Mouse (Mus musculus) kidney, embryonic 15.5 days (tissue): Measurements from ENCODE around the gene 1190005I06Rik. TPM values are rescaled to one million over a fixed set of nuclear protein-coding genes. Genes with fewer than 3 reads are reported as not detected.

Experiments used
- ATAC-seq: fragments of 200-750 bp; cut with Nextera tagmentation; replicated peaks from 2 replicates; pipeline ENCODE4 v1.8.0; 2017; ENCODE audit warnings: moderate TSS enrichment; ENCODE audit not compliant: low FRiP score
- H3K27ac ChIP-seq: fragments of 300-500 bp; sonication (generic); 2 replicates; pipeline ENCODE4 v1.5.1; 2015; ENCODE audit warnings: mild to moderate bottlenecking, inconsistent platforms
- H3K27me3 ChIP-seq: fragments of 300-500 bp; sonication (generic); 2 replicates; pipeline ENCODE4 v1.6.1; 2015; ENCODE audit warnings: inconsistent platforms
- H3K36me3 ChIP-seq: fragments of 300-500 bp; sonication (generic); 2 replicates; pipeline ENCODE4 v1.6.1; 2015; ENCODE audit warnings: inconsistent platforms
- H3K4me1 ChIP-seq: fragments of 300-500 bp; sonication (generic); 2 replicates; pipeline ENCODE4 v1.6.1; 2015; ENCODE audit warnings: inconsistent platforms
- H3K4me2 ChIP-seq: fragments of 300-500 bp; sonication (generic); 2 replicates; pipeline ENCODE4 v1.6.1; 2015; ENCODE audit warnings: moderate library complexity, mild to moderate bottlenecking, inconsistent platforms
- H3K4me3 ChIP-seq: fragments of 300-500 bp; sonication (generic); replicated peaks from 2 replicates; pipeline ENCODE4 v1.5.1; 2015; ENCODE audit warnings: mild to moderate bottlenecking, inconsistent platforms
- H3K9ac ChIP-seq: fragments of 300-500 bp; sonication (generic); 2 replicates; pipeline ENCODE4 v1.6.1; 2015; ENCODE audit warnings: mild to moderate bottlenecking, inconsistent platforms
- H3K9me3 ChIP-seq: fragments of 300-500 bp; sonication (generic); replicated peaks from 2 replicates; pipeline ENCODE4 v1.6.1; 2016; ENCODE audit warnings: inconsistent platforms
- WGBS: fragments of 180-500 bp; shearing (Covaris S2); methylation state at CpG from one replicate; pipeline ENCODE4 v1.1.7; 2015; ENCODE audit warnings: mixed read lengths; 5-methylcytosine and 5-hydroxymethylcytosine counted together
- polyA plus RNA-seq: library from polyadenylated mRNA; unstranded; fragments of >200 nt; fragmentation: Nextera tagmentation; extraction: Ambion mirVana; gene quantifications from 2 replicates; pipeline ENCODE4 v1.2.1, GENCODE M21; 2015

1190005I06Rik gene
- polyA plus RNA-seq, 1 experiment from 2014 or later: 4.0 TPM

- WGBS: 77% methylated on average over 3 of the region's 3 CpGs
- Histone ChIP-seq H3K9ac (no peak overlapping the region), H3K27me3 (no peaks in the 10 kb centered on the region), H3K27ac (no peak overlapping the region), H3K9me3 (no peaks in the 10 kb centered on the region), H3K36me3 (peaks cover 12% of the 10 kb centered on the region), H3K4me3 (peak overlapping the region; percentile 94), H3K4me2 (peak overlapping the region; percentile 81), H3K4me1 (peaks cover 53% of the 10 kb centered on the region)
- ATAC-seq: no peak
These were observed 18.5 kb upstream of the 1190005I06Rik start for GRCm38 (mm10) chr8:120665726-120666455.

GRCm38 (mm10) chr8:120664566-120664965 is 17.1 kb upstream of the 1190005I06Rik start:
- H3K4me1 ChIP-seq: peaks cover 43% of the 10 kb centered on the region
- no peaks in the 10 kb centered on the region for H3K27me3 ChIP-seq
- H3K27ac ChIP-seq: no peak overlapping the region
- WGBS: 84% methylated on average over 6 of the region's 6 CpGs
- no peak for ATAC-seq
- no peak overlapping the region for H3K4me3 ChIP-seq
- H3K9me3 ChIP-seq: no peaks in the 10 kb centered on the region
- no peak overlapping the region for H3K4me2 ChIP-seq
- H3K36me3 ChIP-seq: peaks cover 7% of the 10 kb centered on the region; the same call in 1 of the 2 replicates
- H3K9ac ChIP-seq: no peak overlapping the region

GRCm38 (mm10) chr8:120657415-120657814 is 10.0 kb upstream of the 1190005I06Rik start:
- no peak for ATAC-seq
- Histone ChIP-seq H3K27me3 (no peaks in the 10 kb centered on the region), H3K4me3 (no peak overlapping the region), H3K36me3 (peaks cover 72% of the 10 kb centered on the region), H3K4me1 (no peaks in the 10 kb centered on the region), H3K4me2 (no peak overlapping the region), H3K9me3 (no peaks in the 10 kb centered on the region), H3K27ac (no peak overlapping the region), H3K9ac (no peak overlapping the region)
- WGBS: 94% methylated on average over 8 of the region's 8 CpGs

- no peak overlapping the region for H3K4me2 ChIP-seq
- WGBS: 88% methylated on average over 7 of the region's 7 CpGs
- H3K9ac ChIP-seq: no peak overlapping the region
- no peaks in the 10 kb centered on the region for H3K9me3 ChIP-seq
- no peak overlapping the region for H3K27ac ChIP-seq
- peaks cover 72% of the 10 kb centered on the region for H3K36me3 ChIP-seq
- H3K4me3 ChIP-seq: no peak overlapping the region
- H3K4me1 ChIP-seq: no peaks in the 10 kb centered on the region
- no peaks in the 10 kb centered on the region for H3K27me3 ChIP-seq
- no peak for ATAC-seq
These were observed 9.1 kb upstream of the 1190005I06Rik start for GRCm38 (mm10) chr8:120656322-120657052.

GRCm38 (mm10) chr8:120644663-120645062 is 2.8 kb downstream of the 1190005I06Rik start:
- H3K4me2 ChIP-seq: no peak overlapping the region
- H3K9ac ChIP-seq: no peak overlapping the region
- no peak overlapping the region for H3K4me3 ChIP-seq
- H3K4me1 ChIP-seq: no peaks in the 10 kb centered on the region
- H3K9me3 ChIP-seq: no peaks in the 10 kb centered on the region
- H3K27me3 ChIP-seq: no peaks in the 10 kb centered on the region
- whole genome bisulfite sequencing: 74% methylated on average over 7 of the region's 7 CpGs
- H3K27ac ChIP-seq: no peak overlapping the region
- H3K36me3 ChIP-seq: no peaks in the 10 kb centered on the region
- no peak for ATAC-seq

GRCm38 (mm10) chr8:120642031-120642662 is 5.3 kb downstream of the 1190005I06Rik start:
- H3K4me1 ChIP-seq: no peaks in the 10 kb centered on the region
- ATAC-seq: no peak
- no peak overlapping the region for H3K4me3 ChIP-seq
- H3K9ac ChIP-seq: no peak overlapping the region
- H3K9me3 ChIP-seq: no peaks in the 10 kb centered on the region
- H3K4me2 ChIP-seq: no peak overlapping the region
- no peaks in the 10 kb centered on the region for H3K27me3 ChIP-seq
- WGBS: 75% methylated on average over 10 of the region's 10 CpGs
- H3K27ac ChIP-seq: no peak overlapping the region
- no peaks in the 10 kb centered on the region for H3K36me3 ChIP-seq

- no peaks in the 10 kb centered on the region for H3K4me1 ChIP-seq
- no peak; the same call in 1 of the 2 replicates for ATAC-seq
- 36% methylated on average over 8 of the region's 8 CpGs for WGBS
These were observed 6.2 kb downstream of the 1190005I06Rik start for GRCm38 (mm10) chr8:120641245-120641644.

GRCm38 (mm10) chr8:120634329-120634839 is 13.0 kb downstream of the 1190005I06Rik start:
- H3K4me2 ChIP-seq: peak overlapping the region; percentile 99
- under 1% methylated on average over 41 of the region's 42 CpGs for WGBS

More at GRCm38 (mm10) chr8:120641245-120641644, 6.2 kb downstream of the 1190005I06Rik start:
- no peak overlapping the region for H3K9ac ChIP-seq
- no peak overlapping the region for H3K4me3 ChIP-seq
- no peaks in the 10 kb centered on the region for H3K27me3 ChIP-seq
- H3K4me2 ChIP-seq: no peak overlapping the region
- no peak overlapping the region for H3K27ac ChIP-seq
- H3K36me3 ChIP-seq: no peaks in the 10 kb centered on the region
- H3K9me3 ChIP-seq: no peaks in the 10 kb centered on the region

GRCm38 (mm10) chr8:120633665-120634271 is 13.7 kb downstream of the 1190005I06Rik start:
- H3K9me3 ChIP-seq: no peaks in the 10 kb centered on the region
- 1% methylated on average over 44 of the region's 44 CpGs for WGBS
- H3K27ac ChIP-seq: no peak overlapping the region
- H3K9ac ChIP-seq: peak overlapping the region; percentile 51
- H3K4me2 ChIP-seq: peak overlapping the region; percentile 99
- 0 out of 2 replicates have a peak, but pooled peaks have one; percentile 30 for ATAC-seq
- peaks cover 48% of the 10 kb centered on the region for H3K27me3 ChIP-seq
- peaks cover 15% of the 10 kb centered on the region for H3K4me1 ChIP-seq
- H3K36me3 ChIP-seq: no peaks in the 10 kb centered on the region
- H3K4me3 ChIP-seq: peak overlapping the region; percentile 64

More at GRCm38 (mm10) chr8:120634329-120634839, 13.0 kb downstream of the 1190005I06Rik start:
- H3K27me3 ChIP-seq: peaks cover 48% of the 10 kb centered on the region
- H3K4me3 ChIP-seq: peak overlapping the region; percentile 64
- H3K9me3 ChIP-seq: no peaks in the 10 kb centered on the region
- H3K27ac ChIP-seq: no peak overlapping the region
- peaks cover 15% of the 10 kb centered on the region for H3K4me1 ChIP-seq
- H3K9ac ChIP-seq: peak overlapping the region; percentile 51
- no peaks in the 10 kb centered on the region for H3K36me3 ChIP-seq
- ATAC-seq: peak; percentile 53

- Histone ChIP-seq H3K27me3 (peaks cover 48% of the 10 kb centered on the region), H3K9ac (peak overlapping the region; percentile 51), H3K4me3 (peak overlapping the region; percentile 64), H3K4me2 (peak overlapping the region; percentile 99), H3K4me1 (peaks cover 15% of the 10 kb centered on the region), H3K9me3 (no peaks in the 10 kb centered on the region), H3K36me3 (no peaks in the 10 kb centered on the region), H3K27ac (no peak overlapping the region)
- no peak for ATAC-seq
- WGBS: 40% methylated on average over 17 of the region's 17 CpGs
These were observed 14.3 kb downstream of the 1190005I06Rik start for GRCm38 (mm10) chr8:120632969-120633664.
